Mouse (Mus musculus): Measurements from ENCODE around the gene Gm21497. TPM values are rescaled to one million over a fixed set of nuclear protein-coding genes. Genes with fewer than 3 reads are reported as not detected.
"Not testable (repeated sequence)": the region's sequence is repeated elsewhere in the genome, so short reads cannot be mapped to it uniquely, and the experiment has no call there.

Gm21497 gene
- not detected in 2 replicates for polyA plus RNA-seq (2014; fragmentation: Nextera tagmentation; extraction: Ambion mirVana)

- not testable (repeated sequence) for H3K9me3 ChIP-seq (replicated peaks; ENCODE audit: control insufficient read depth, low read length); H3K9ac ChIP-seq (replicated peaks; ENCODE audit: low read length); DNase-seq (ENCODE audit: low spot score); H3K4me2 ChIP-seq (ENCODE audit: low read depth, low read length); H3K27ac ChIP-seq (replicated peaks; ENCODE audit: low read depth, low read length); H3K36me3 ChIP-seq (replicated peaks; ENCODE audit: control insufficient read depth, insufficient read depth, low read depth, low read length); H3K27me3 ChIP-seq (ENCODE audit: control insufficient read depth, insufficient read depth, low read length); ATAC-seq (replicated peaks; ENCODE audit: insufficient number of reproducible peaks, low FRiP score, low TSS enrichment, low read depth); H3K4me1 ChIP-seq (ENCODE audit: control insufficient read depth, insufficient read depth, low read length); H3K4me3 ChIP-seq (ENCODE audit: low read depth, low read length)
- no CpG with 5 or more reads among the region's 5 CpGs for WGBS
Observed at GRCm38 (mm10) chrY:61646446-61646845, at the start of gene Gm21497. TSS of gene Gm21497 (plus strand) at chrY:61646746.
